Mouse (Mus musculus): ENCODE results near the gene Ccdc160. TPM values are rescaled to one million over a fixed set of nuclear protein-coding genes. Genes with fewer than 3 reads are reported as not detected.
A peak's percentile ranks its signal among the peaks of the same experiment; 100 is the strongest.

Ccdc160 gene
- 5.2 and 9.4 TPM in 2 replicates for polyA plus RNA-seq (2016; fragmentation: Nextera tagmentation; extraction: Ambion mirVana)

GRCm38 (mm10) chrX:52790980-52791593 lies at the start of gene Ccdc160:
Gene Ccdc160 (plus strand): TSS chrX:52791200.
- Histone ChIP-seq H3K36me3 (no peaks in the 10 kb centered on the region), H3K27me3 (ENCODE audit: insufficient read depth, poor library complexity, severe bottlenecking) (no peaks in the 10 kb centered on the region), H3K9me3 (no peaks in the 10 kb centered on the region), H3K4me1 (replicated peaks) (peaks cover 25% of the 10 kb centered on the region), H3K4me3 (peak within 1 kb of the TSS; percentile 53), H3K27ac (peak within 1 kb of the TSS; percentile 88)
- peak; percentile 88 for DNase-seq (ENCODE audit: low spot score)
- WGBS, result 14% methylated on average over 26 of the region's 26 CpGs

DNA sequence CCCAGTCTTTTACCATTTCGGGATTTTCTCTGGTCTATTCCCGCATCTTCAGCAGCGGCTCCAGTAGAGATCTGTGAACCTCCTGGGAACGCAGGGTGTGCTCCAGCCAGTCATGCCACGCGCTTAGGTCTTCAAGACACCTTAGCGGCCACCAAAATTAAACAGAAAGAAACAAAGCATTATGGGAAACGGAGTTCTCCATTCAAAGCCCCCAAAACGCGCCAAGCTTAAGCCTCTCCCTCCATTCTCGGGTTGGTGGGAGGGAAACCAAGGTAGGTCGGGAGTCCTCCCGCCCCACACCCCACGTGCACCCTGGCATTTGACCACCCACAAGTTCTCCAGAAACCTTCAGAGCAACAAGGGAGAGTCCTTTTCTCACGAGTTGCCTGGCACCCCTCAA lies 47.2 kb upstream of the Ccdc160 start:
- DNase-seq (ENCODE audit: low spot score), result peak; percentile 37
- no peaks in the 10 kb centered on the region for H3K27me3 ChIP-seq (ENCODE audit: insufficient read depth, poor library complexity, severe bottlenecking)
- peaks cover 16% of the 10 kb centered on the region for H3K4me1 ChIP-seq (replicated peaks)
- H3K4me3 ChIP-seq, result peak overlapping the region; percentile 63
- no peaks in the 10 kb centered on the region for H3K9me3 ChIP-seq
- 17% methylated on average over 15 of the region's 15 CpGs for WGBS
- peak overlapping the region; percentile 88 for H3K27ac ChIP-seq
- peaks cover 6% of the 10 kb centered on the region; the same call in 1 of the 2 replicates for H3K36me3 ChIP-seq

DNA sequence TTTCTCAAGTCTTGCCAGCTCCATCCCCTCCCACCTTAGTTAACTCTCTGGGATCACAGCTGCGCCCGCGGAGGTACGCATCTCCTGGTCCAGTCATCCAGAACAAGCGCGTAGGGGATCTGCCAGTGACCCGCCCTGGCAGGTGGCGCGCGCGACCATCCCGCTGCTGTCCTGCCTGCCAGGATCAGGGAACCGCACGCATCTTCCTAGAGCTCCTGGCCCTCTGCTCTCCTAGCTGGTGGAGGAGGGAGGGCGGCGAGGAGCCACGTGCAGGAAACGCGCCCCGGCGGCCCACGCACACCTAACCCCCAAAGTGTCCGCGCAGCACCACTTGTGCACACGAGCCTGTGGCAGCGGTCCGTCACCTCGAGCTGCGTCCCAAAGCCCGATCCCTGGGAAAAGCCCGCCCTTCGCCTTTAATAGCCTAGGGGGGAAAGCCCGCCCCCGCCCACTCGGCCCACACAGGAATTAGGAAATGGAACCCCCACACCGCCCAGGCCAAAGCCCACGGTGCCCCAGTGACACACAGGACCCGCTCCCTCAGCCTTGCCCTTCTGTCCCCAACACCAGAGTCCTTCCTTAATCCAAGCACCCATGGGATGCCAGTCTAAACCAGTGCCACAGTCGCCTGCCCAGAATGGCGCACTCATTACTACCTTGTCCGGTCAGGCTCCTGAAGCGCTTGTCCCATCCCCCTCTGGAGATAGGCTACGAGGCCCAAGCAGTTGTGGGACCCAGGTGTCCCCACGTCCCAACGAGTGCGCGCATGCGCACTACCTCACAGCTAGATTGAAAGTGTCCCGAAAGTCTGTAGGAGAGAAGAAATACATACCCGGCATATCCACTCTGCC lies 46.6 kb upstream of the Ccdc160 start:
- Histone ChIP-seq H3K4me3 (peak overlapping the region; percentile 63), H3K4me1 (replicated peaks) (peaks cover 17% of the 10 kb centered on the region), H3K36me3 (peaks cover 6% of the 10 kb centered on the region; the same call in 1 of the 2 replicates), H3K27me3 (ENCODE audit: insufficient read depth, poor library complexity, severe bottlenecking) (no peaks in the 10 kb centered on the region), H3K27ac (peak overlapping the region; percentile 88), H3K9me3 (no peaks in the 10 kb centered on the region)
- DNase-seq (ENCODE audit: low spot score), result peak; percentile 50
- 16% methylated on average over 50 of the region's 50 CpGs for WGBS

GRCm38 (mm10) chrX:52745462-52745861 lies 45.5 kb upstream of the Ccdc160 start:
- Histone ChIP-seq H3K4me1 (replicated peaks) (peaks cover 20% of the 10 kb centered on the region), H3K27ac (peak overlapping the region; percentile 62; the same call in 1 of the 2 replicates), H3K4me3 (peak overlapping the region; percentile 63; the same call in 1 of the 2 replicates), H3K27me3 (ENCODE audit: insufficient read depth, poor library complexity, severe bottlenecking) (no peaks in the 10 kb centered on the region), H3K9me3 (no peaks in the 10 kb centered on the region), H3K36me3 (peaks cover 6% of the 10 kb centered on the region; the same call in 1 of the 2 replicates)
- 11% methylated on average over 8 of the region's 8 CpGs for WGBS
- DNase-seq (ENCODE audit: low spot score), result peak; percentile 24

DNA sequence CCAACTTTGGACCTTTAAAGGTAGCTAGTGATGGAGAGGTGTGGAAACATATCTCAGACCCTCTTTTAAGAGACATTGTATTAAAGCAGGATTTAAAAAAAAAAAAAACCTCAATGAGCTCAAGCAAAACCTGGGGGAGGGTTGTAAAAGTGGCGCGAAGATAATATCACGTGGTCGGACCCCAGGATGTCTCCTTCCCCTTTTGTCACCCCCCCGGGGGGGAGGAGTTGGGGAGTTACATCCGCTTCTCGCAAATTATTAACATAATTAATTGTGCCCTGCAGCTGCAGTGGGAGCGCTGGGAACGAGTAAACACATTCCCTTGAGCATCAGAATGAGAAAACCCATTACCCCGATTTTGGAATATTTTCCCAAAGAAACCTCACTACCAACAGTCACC lies 45.1 kb upstream of the Ccdc160 start:
- Histone ChIP-seq H3K36me3 (peaks cover 6% of the 10 kb centered on the region; the same call in 1 of the 2 replicates), H3K4me3 (peak overlapping the region; percentile 63; the same call in 1 of the 2 replicates), H3K27ac (peak overlapping the region; percentile 62; the same call in 1 of the 2 replicates), H3K9me3 (no peaks in the 10 kb centered on the region), H3K4me1 (replicated peaks) (peaks cover 20% of the 10 kb centered on the region), H3K27me3 (ENCODE audit: insufficient read depth, poor library complexity, severe bottlenecking) (no peaks in the 10 kb centered on the region)
- DNase-seq (ENCODE audit: low spot score), result peak; percentile 5
- WGBS, result 23% methylated on average over 10 of the region's 10 CpGs

- Histone ChIP-seq H3K4me1 (replicated peaks) (peaks cover 20% of the 10 kb centered on the region), H3K36me3 (peaks cover 3% of the 10 kb centered on the region; the same call in 1 of the 2 replicates), H3K27ac (peak overlapping the region; percentile 62; the same call in 1 of the 2 replicates), H3K9me3 (no peaks in the 10 kb centered on the region), H3K4me3 (no peak overlapping the region), H3K27me3 (ENCODE audit: insufficient read depth, poor library complexity, severe bottlenecking) (no peaks in the 10 kb centered on the region)
- WGBS, result 15% methylated on average over 1 of the region's 1 CpGs
- peak; percentile 76 for DNase-seq (ENCODE audit: low spot score)
These were observed 44.2 kb upstream of the Ccdc160 start for GRCm38 (mm10) chrX:52746849-52747248.

DNA sequence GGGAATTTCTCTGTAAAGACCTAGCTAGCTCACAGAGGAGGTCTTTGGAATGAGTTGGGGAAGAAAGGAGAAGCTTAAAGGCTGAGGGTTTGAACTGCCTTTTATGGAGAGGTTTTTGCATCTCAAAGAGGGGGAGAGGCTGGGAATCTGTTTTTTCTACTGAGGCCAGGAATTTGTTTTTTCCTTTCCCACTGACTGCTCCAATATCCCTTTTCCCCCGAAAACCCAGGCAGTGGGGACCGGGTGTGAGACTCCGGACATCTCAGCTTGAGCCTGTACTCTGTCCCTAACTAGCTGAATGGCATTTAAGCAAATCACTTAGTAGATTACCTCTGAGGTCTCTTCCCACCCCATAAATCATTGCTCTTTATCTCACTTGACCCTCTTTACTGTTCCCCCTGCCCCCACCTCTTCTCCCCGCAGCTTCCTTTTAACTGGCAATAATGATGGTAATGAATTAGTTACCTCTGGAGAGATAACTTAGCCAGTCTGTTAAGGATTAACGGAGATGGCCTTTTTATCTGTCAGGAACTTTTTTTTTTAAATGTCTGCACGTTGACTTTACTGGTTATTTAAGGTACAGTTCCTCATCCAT lies 37.4 kb upstream of the Ccdc160 start:
- WGBS, result 18% methylated on average over 6 of the region's 6 CpGs
- Histone ChIP-seq H3K4me3 (no peak overlapping the region), H3K27ac (no peak overlapping the region), H3K36me3 (no peaks in the 10 kb centered on the region), H3K4me1 (replicated peaks) (peaks cover 11% of the 10 kb centered on the region; the same call in 1 of the 2 replicates), H3K9me3 (no peaks in the 10 kb centered on the region), H3K27me3 (ENCODE audit: insufficient read depth, poor library complexity, severe bottlenecking) (no peaks in the 10 kb centered on the region)
- no peak for DNase-seq (ENCODE audit: low spot score)

DNA sequence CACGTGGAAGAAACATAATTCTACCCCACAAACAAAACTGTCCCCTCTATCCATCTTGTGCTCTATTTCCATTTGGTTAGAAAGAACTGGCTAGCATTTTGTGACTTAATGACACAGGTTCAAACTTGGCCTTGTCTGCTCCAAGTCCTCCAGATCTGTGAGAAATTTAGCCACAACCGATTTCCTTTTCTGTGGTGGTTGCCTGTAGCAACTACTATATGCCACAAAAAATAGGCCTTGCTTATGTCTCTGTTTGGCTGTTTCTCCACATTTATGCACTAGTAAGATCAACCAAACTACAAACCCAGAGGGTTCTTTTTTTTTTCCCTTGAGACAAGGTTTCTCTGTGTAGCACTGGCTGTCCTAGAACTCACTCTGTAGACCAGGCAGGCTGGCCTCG lies 33.8 kb upstream of the Ccdc160 start:
- H3K27ac ChIP-seq, result no peak overlapping the region
- no peaks in the 10 kb centered on the region for H3K27me3 ChIP-seq (ENCODE audit: insufficient read depth, poor library complexity, severe bottlenecking)
- H3K4me1 ChIP-seq (replicated peaks), result peaks cover 7% of the 10 kb centered on the region; the same call in 1 of the 2 replicates
- no peak for DNase-seq (ENCODE audit: low spot score)
- no peaks in the 10 kb centered on the region for H3K9me3 ChIP-seq
- no peaks in the 10 kb centered on the region for H3K36me3 ChIP-seq
- 89% methylated on average over 3 of the region's 3 CpGs for WGBS
- H3K4me3 ChIP-seq, result no peak overlapping the region

GRCm38 (mm10) chrX:52759232-52759631 lies 31.8 kb upstream of the Ccdc160 start:
- WGBS, result 73% methylated on average over 2 of the region's 2 CpGs
- no peak overlapping the region for H3K4me3 ChIP-seq
- no peaks in the 10 kb centered on the region for H3K36me3 ChIP-seq
- no peak overlapping the region for H3K27ac ChIP-seq
- H3K9me3 ChIP-seq, result no peaks in the 10 kb centered on the region
- no peak for DNase-seq (ENCODE audit: low spot score)
- H3K4me1 ChIP-seq (replicated peaks), result no peaks in the 10 kb centered on the region; the same call in 1 of the 2 replicates
- no peaks in the 10 kb centered on the region for H3K27me3 ChIP-seq (ENCODE audit: insufficient read depth, poor library complexity, severe bottlenecking)

GRCm38 (mm10) chrX:52760191-52760945 lies 30.6 kb upstream of the Ccdc160 start:
- H3K4me3 ChIP-seq, result no peak overlapping the region
- no peak for DNase-seq (ENCODE audit: low spot score)
- H3K4me1 ChIP-seq (replicated peaks), result no peaks in the 10 kb centered on the region
- H3K27me3 ChIP-seq (ENCODE audit: insufficient read depth, poor library complexity, severe bottlenecking), result no peaks in the 10 kb centered on the region
- H3K9me3 ChIP-seq, result no peaks in the 10 kb centered on the region
- H3K27ac ChIP-seq, result no peak overlapping the region
- WGBS, result 66% methylated on average over 4 of the region's 4 CpGs
- H3K36me3 ChIP-seq, result no peaks in the 10 kb centered on the region

GRCm38 (mm10) chrX:52762221-52762620 lies 28.8 kb upstream of the Ccdc160 start:
- 58% methylated on average over 4 of the region's 4 CpGs for WGBS
- DNase-seq (ENCODE audit: low spot score), result no peak
- Histone ChIP-seq H3K4me3 (no peak overlapping the region), H3K36me3 (no peaks in the 10 kb centered on the region), H3K27me3 (ENCODE audit: insufficient read depth, poor library complexity, severe bottlenecking) (no peaks in the 10 kb centered on the region), H3K9me3 (no peaks in the 10 kb centered on the region), H3K4me1 (replicated peaks) (0 out of 2 replicates have a peak, but pooled peaks cover 4% of the 10 kb centered on the region), H3K27ac (no peak overlapping the region)

DNA sequence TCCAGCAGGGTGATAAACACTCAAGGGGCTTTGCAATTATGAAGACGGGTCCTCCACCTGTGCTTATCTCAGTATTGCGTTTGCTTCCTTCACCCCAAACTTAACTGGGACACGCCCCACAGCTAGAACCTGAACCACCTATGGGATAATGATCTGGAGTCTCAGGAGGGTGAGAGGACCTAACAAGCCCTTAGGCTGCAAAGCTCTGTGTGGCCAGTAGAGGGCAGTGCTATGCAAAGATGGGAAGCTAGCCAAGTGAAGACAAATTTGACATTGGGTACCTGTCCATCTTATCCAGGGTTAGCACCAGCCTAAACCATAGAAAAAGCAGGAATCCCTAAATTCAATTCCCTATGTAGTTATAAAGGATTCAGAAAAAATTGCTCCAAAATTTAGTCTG lies 15.0 kb upstream of the Ccdc160 start:
- Histone ChIP-seq H3K27ac (no peak overlapping the region), H3K9me3 (no peaks in the 10 kb centered on the region), H3K36me3 (no peaks in the 10 kb centered on the region), H3K27me3 (ENCODE audit: insufficient read depth, poor library complexity, severe bottlenecking) (no peaks in the 10 kb centered on the region), H3K4me1 (replicated peaks) (no peaks in the 10 kb centered on the region), H3K4me3 (no peak overlapping the region)
- 51% methylated on average over 3 of the region's 3 CpGs for WGBS
- DNase-seq (ENCODE audit: low spot score), result peak; percentile 41

Data from hindbrain, embryonic 10.5 days (tissue).